Mouse (Mus musculus) cerebellum, adult 11-12 months (tissue): Measurements from ENCODE around the gene Fbrsl1.
"Not testable (repeated sequence)": the region's sequence is repeated elsewhere in the genome, so short reads cannot be mapped to it uniquely, and the experiment has no call there.

Experiments used
- DNase-seq: peaks from one replicate; pipeline ENCODE4 v3.0.0; 2022

Fbrsl1 gene

GRCm38 (mm10) chr5:110447720-110448435, 425 bp downstream of the Fbrsl1 start:
- peak; percentile 68 for DNase-seq

GRCm38 (mm10) chr5:110444509-110444908, 3.8 kb downstream of the Fbrsl1 start:
- DNase-seq: no peak

DNA sequence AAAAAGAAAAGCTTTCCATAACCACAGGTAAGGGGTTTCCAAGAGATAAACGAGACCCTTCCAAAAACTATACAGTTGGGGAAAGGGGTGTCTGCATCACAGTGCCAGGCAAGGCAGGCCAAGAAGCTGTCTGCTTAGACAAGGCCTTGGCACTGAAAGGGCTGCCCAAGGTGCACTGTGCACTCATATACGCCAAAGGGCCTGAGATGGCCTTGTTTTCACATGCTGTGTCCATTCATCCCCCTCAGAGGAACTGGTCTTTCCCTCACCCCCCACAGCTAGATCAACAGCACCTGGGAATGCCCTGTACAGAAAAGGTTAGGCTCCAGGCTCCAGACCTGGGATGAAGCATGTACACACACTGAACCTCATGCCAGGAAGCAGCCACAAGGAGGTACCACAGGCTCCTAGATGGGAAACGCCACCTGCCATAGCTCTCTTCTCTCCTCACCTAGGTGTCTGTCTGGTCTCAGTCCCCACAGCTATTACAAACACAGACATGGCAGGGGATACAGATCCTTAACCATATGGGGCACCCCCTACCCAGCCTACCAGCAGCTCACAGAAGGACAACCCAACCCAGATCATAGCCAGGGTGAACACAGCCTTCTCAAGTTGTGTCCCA, 5.2 kb downstream of the Fbrsl1 start:
- peak; percentile 41 for DNase-seq

GRCm38 (mm10) chr5:110439565-110440310, 8.6 kb downstream of the Fbrsl1 start:
- DNase-seq: peak; percentile 71

GRCm38 (mm10) chr5:110438591-110438990, 9.7 kb downstream of the Fbrsl1 start:
- no peak for DNase-seq

GRCm38 (mm10) chr5:110437632-110438261, 10.6 kb downstream of the Fbrsl1 start:
- no peak for DNase-seq

GRCm38 (mm10) chr5:110436166-110436565, 12.1 kb downstream of the Fbrsl1 start:
- DNase-seq: not testable (repeated sequence)

- DNase-seq: no peak
Observed at GRCm38 (mm10) chr5:110434816-110435215, 13.5 kb downstream of the Fbrsl1 start.

DNA sequence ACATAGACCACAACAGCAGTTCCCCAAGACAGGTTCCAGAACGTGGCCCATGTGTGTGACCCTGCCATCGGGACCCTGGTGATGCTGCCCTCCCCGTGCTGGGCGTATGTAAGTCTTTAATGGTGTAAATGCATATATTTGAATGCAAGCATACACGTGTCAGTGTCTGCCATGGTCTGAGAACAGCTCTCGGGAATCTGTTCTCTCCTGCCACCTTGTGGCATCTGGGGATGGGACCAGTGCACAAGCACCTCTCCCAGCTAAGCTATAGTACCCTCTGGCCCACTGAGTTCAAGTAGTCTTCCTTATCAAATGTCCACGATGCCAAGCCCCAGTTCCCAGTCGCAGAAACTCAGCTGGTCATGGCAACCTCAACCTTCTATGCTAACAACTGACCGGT, 19.3 kb downstream of the Fbrsl1 start:
- DNase-seq: peak; percentile 66

GRCm38 (mm10) chr5:110428290-110428689, 20.0 kb downstream of the Fbrsl1 start:
- DNase-seq: no peak

DNA sequence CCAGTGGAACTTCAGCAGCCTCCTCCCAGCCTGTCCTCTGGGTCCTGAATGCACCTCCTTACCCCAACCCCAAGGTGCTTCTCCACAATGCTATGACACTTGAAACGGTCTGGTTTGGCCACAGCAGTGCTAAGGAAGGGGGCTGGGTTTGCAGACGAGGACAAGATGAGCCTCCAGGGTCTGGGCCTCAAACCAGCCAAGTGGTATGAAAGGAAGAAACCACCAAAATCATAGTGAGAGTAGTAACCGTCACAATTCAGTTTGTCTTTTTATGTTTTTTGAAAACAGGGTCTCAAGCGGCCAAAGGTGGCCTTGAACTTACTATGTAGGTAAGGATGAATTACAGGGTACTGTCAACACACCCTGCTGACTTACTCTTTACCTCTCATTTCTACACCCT, 23.1 kb downstream of the Fbrsl1 start:
- DNase-seq: no peak

- DNase-seq: no peak
Observed at GRCm38 (mm10) chr5:110424204-110424603, 24.1 kb downstream of the Fbrsl1 start.

- DNase-seq: no peak
Observed at GRCm38 (mm10) chr5:110421393-110421792, 26.9 kb downstream of the Fbrsl1 start.

DNA sequence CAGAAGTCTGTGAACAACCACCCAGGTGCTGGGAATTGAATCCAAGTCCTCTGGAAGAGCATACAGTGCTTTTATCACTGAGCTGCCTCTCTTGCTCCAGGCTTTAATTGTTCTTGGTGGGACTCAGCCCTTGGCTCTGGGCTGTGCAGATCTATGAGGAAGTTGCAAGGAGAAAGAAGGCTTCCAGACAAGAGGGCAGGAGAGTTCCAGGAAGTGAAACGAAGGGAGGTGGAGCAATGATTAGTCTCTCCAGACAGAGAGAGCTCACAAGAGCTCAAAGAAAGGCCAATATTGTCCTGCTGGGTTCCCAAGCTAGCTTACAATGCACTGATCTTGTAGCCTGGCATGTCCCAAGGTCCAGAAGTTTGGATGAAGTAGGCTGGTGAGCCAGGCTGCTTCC, 27.4 kb downstream of the Fbrsl1 start:
- DNase-seq: no peak

GRCm38 (mm10) chr5:110420201-110420600, 28.1 kb downstream of the Fbrsl1 start:
- peak; percentile 58 for DNase-seq

GRCm38 (mm10) chr5:110418523-110418911, 29.8 kb downstream of the Fbrsl1 start:
- DNase-seq: no peak

- DNase-seq: no peak
Observed at GRCm38 (mm10) chr5:110417756-110418522, 30.4 kb downstream of the Fbrsl1 start.

GRCm38 (mm10) chr5:110416825-110417401, 31.4 kb downstream of the Fbrsl1 start:
- peak; percentile 82 for DNase-seq

DNA sequence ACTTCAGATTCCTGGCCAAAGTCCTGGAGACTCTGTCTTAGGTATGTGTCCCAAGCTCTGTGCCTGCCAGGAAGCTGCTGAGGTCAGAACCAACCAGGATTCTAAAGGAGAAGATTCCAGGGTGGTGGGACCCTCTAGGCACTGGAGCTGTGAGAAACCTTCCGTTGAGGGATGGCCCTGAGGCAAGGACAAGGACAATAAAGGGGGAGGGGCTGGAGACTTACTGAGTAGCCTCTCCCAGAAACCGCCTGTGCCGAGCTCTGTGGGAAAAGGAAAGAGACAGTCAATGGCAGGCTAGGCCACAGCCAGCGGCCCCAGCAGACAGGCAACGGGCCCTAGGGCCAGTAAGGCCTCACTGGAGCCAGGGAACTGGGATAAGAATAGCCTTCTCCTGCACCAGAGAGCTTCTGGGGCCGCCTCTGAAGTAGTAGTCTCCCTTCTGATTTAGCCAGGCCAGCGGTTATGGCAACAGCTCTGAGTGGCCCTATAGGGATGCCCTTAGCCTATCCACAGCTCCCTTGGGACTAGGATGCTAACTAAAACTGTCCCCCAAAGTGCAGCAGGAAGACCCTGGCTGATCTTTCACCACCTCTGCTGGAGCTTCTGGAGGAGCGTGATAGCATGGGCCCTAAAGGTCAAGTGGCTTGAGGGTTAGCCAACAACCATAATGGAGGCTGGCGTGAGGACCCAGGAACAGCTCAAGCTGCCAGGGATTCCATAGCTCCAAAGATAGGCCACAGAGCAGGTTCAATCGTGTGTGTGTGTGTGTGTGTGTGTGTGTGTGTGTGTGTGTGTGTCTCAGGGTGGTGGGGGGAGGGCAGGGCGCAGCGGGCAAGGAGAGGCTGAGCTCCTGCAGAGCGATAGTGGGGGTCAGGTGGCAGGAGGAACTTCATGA, 32.2 kb downstream of the Fbrsl1 start:
- no peak for DNase-seq

GRCm38 (mm10) chr5:110415022-110415421, 33.3 kb downstream of the Fbrsl1 start:
- DNase-seq: no peak

DNA sequence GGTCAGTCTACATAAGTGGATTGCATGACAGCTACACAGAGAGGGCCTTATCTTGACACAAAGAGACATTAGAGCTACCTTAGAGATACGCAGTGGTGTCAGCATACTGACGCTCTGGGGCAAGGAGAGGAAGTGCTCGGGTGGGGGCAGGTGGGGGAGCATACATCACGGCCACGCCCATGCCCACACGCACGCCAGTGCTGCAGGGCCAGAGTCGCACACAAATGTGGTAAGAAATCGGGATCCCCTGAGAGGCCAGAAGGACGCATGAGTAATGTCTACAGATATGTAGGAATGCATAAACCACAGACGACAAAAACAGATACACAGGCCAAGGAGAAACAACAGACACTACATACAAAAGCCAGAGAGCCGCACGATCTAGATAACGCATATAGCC, 35.3 kb downstream of the Fbrsl1 start:
- no peak for DNase-seq
